Mouse (Mus musculus) gastrocnemius, postnatal 25 days (tissue): Measurements from ENCODE around the gene Fdx1l. TPM values are rescaled to one million over a fixed set of nuclear protein-coding genes. Genes with fewer than 3 reads are reported as not detected.
A peak's percentile ranks its signal among the peaks of the same experiment; 100 is the strongest.

ENCODE experiments used
- DNase-seq: peaks from one replicate; pipeline ENCODE4 v3.0.0; 2022
- long read RNA-seq, 2 experiments: library from polyadenylated mRNA; stranded (forward); transcript quantifications; one replicate each; pipeline ENCODE4 v2.0.0; 2021
- total RNA-seq, 2 experiments: library from RNA; stranded (reverse); gene quantifications; 1 replicate in 1 of 2; 2 replicates in 1 of 2; pipeline ENCODE4 v1.2.3; 2021

Fdx1l gene
- 10 to 100 TPM; 34.7 to 35.4 TPM for total RNA-seq
- long read RNA-seq, experiment 1, transcript Fdx1l-203 (4 exons, 681 nt), result minor isoform, 17 of 95 reads
- long read RNA-seq, experiment 1, transcript Fdx1l-201 (5 exons, 812 nt), result major isoform, 65 of 95 reads
- long read RNA-seq, experiment 1, transcript Fdx1l-205 (4 exons, 951 nt), result minor isoform, 8 of 95 reads
- long read RNA-seq, experiment 1, partial matches to known transcripts, result 0 of 95 reads
- long read RNA-seq, experiment 1, other reads (novel, unspliced or antisense), result 2 of 95 reads
- long read RNA-seq, experiment 2, transcript Fdx1l-205 (4 exons, 951 nt), result minor isoform, 10 of 77 reads
- long read RNA-seq, experiment 2, transcript Fdx1l-203 (4 exons, 681 nt), result minor isoform, 12 of 77 reads
- long read RNA-seq, experiment 2, transcript Fdx1l-201 (5 exons, 812 nt), result major isoform, 44 of 77 reads
- long read RNA-seq, experiment 2, partial matches to known transcripts, result 0 of 77 reads
- long read RNA-seq, experiment 2, other reads (novel, unspliced or antisense), result 9 of 77 reads

- DNase-seq, result peak; percentile 85
These were observed at the start of gene Fdx1l, which contains the start of gene Gm49373 for GRCm38 (mm10) chr9:21073044-21073840. Gene Fdx1l, minus strand, starts transcription at chr9:21073614. Gene Gm49373, minus strand, starts transcription at chr9:21073096.

DNA sequence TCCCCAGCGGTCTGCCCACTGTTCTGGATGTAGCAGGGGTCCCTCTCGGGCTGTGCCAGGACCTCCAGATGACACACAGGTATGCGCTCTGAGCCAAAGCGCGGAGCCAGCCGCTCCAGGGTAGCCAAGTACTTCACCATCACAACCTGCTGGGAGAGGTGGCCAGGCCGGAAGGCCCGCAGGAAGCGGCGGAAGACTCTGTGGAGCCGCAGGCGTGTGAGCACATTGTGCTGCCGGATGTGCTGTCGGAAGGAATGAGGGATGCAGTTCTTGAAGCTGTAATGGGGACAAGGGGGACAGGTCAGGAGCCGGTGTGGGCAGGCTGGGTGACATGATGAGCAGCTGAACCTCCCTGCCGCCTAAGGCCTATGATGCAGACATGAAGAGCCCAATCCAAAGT, 48.1 kb upstream of the Fdx1l start:
- DNase-seq, result no peak

DNA sequence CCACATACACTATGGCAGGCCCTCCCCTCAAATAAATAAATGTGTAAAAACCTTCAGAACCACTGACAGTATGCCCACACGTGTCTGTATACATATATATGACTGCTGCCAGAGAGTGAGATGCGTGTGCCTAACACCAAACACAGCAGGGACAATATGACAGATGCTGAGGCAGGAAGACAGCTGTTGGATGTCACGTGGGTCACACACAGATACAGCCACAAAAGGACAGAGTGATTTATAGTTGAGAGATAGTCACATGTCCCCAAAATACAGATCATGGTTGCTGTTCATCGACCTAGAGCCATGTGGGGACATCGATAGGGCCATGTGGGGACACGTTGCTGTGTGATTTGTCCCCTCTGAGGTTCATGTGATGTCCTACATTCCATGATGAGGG, 43.7 kb upstream of the Fdx1l start:
- DNase-seq, result no peak

DNA sequence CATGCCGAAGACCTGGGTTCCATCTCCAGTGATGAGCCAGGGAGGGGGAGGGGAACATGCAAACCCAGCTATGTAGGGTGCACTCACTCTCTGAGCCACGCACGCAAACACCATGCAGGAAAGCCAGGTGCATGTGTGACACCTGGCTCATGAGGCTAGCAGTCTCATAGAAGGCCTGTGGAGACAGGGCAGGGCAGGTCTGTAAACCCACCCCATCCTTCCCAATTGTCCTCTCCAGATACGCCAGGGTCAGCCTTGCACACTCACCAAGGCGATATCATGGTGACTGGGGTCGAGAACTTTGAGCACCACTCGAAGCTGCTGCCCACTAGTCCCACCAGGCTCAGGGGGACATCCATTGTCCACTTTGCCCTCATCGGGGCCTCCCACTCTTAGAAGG, 41.7 kb upstream of the Fdx1l start:
- DNase-seq, result no peak

- no peak for DNase-seq
These were observed 40.8 kb upstream of the Fdx1l start for GRCm38 (mm10) chr9:21114190-21114589.

- no peak for DNase-seq
These were observed 40.3 kb upstream of the Fdx1l start for GRCm38 (mm10) chr9:21113751-21114150.

- DNase-seq, result no peak
These were observed 34.3 kb upstream of the Fdx1l start for GRCm38 (mm10) chr9:21107607-21108237.

DNA sequence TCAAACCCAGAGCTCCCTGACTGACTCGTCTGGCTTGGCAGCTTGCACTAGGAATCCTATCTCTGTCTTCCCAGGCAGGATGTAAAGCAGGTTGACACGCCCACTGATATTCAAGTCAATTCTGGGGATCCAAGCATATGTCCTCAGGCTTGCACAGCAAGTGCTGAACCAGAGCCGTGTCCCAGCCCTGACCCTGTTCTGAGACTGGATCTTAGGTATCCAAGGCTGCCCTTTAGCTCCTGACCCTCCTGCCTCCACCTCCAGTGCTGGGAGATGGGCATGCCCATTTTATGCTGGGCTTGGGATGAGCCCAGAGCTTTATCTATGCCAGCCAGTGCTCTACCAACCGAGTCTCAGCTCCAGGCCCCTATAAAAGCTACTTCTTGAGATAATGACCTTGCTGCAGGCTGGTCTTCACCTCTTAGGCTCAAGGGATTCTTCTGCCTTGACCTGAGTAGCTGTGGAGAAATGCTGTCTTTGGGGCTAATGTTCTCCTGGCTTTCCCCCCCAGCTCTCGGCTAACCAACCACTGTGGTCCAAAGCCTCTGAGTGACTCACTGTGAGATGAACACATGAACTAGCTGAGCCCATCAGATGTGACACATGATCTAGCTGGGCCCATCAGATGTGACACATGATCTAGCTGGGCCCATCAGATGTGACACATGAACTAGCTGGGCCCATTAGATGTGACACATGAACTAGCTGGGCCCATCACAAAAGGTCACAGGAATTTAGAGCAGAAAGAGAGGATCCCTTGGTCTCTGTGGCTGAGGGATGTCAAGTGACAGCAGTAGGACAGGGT, 32.5 kb upstream of the Fdx1l start:
- no peak for DNase-seq

- DNase-seq, result no peak
These were observed 31.4 kb upstream of the Fdx1l start for GRCm38 (mm10) chr9:21104814-21105213.

DNA sequence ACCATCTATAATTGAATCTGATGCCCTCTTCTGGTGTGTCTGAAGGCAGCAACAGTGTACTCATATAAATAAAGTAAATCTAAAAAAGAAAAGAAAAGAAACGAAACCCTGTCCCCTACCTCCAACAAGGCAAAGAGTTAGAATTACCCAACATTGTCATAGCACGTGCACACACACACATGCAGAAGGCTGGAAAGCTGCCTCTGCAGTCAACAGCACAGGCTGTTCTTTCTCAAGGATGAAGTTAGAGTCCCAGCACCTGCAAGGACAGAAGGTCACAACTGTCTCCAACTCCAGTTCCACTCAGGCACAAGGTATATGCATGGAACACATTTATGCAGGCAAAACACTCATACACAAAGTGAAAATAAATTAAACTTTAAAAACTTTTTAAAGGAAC, 28.7 kb upstream of the Fdx1l start:
- DNase-seq, result no peak

GRCm38 (mm10) chr9:21100447-21101161, 27.2 kb upstream of the Fdx1l start:
- no peak for DNase-seq

DNA sequence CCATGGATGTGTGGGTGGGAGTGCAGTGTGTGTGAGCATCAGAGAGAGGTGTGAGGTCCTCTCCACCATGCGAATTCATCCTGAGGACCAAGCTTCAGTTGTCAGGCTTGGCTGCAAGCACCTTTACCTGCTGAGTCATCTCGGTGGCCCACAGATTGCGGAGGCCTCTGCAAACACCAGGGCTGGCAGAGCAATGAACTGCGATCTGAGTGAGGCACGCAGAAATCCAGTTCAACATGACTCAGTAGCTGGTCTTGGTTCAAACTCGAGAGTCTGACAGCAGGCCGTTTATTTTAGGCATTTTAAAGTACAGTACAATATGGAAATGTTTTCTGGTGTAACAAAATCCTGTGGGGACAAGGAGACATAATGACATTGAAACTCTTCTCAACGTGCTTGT, 24.4 kb upstream of the Fdx1l start:
- no peak for DNase-seq

DNA sequence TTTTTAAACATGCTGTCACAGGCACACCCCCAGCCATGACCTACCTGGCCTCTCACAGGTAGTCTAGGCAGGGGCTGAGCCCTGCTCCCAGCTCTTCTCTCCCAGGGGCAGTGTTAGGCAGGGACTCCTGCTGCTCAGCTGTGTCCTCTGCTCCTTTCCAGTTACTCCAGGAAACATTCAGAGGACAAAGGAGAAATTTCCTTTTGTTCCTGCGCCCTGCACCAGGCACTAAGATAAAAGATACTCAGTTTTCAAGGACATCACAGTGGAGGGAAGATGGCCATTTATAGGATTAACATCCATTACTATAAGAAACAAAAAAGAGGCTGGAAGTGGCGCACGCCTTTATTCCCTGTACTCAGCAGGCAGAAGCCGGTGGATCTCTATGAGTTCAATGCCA, 22.5 kb upstream of the Fdx1l start:
- DNase-seq, result no peak

- DNase-seq, result no peak
These were observed 20.0 kb upstream of the Fdx1l start for GRCm38 (mm10) chr9:21093423-21093822.

DNA sequence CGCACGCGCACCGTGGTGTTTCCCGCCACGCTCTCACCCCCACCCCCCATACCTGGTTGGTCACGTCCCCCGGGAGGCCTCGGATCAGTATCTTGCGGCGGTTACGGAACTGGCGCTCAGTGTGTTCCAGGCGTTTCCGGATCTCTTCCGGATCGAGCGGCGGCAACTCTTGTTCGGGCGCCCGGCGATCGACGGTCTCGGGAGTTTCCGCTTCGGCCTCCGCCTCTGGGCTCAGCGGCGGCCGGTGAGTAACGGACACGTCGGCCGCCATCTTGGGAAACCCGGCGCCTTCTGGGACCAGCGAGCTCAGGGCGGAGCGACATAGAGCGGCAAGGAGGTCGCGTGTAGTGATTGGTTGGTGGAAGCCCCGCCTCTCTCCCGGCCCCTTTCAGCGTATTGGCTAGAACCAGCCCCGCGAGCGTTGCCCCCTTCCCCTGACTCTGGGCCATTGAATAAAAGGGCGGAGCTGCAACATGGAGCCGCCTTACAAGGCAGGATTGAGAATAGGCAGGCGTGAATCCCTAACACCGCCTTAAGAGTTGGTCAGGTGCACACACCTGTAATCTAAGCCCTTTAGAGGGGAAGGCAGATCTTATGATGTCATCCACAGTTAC, 18.4 kb upstream of the Fdx1l start, which contains the start of the genes Gm38431 and Raver1:
Gm38431 (minus strand) TSS at position 291 of the 614 bp plus-strand sequence.
Raver1 (minus strand) TSS at position 302 of the 614 bp plus-strand sequence.
- peak; percentile 98 for DNase-seq

DNA sequence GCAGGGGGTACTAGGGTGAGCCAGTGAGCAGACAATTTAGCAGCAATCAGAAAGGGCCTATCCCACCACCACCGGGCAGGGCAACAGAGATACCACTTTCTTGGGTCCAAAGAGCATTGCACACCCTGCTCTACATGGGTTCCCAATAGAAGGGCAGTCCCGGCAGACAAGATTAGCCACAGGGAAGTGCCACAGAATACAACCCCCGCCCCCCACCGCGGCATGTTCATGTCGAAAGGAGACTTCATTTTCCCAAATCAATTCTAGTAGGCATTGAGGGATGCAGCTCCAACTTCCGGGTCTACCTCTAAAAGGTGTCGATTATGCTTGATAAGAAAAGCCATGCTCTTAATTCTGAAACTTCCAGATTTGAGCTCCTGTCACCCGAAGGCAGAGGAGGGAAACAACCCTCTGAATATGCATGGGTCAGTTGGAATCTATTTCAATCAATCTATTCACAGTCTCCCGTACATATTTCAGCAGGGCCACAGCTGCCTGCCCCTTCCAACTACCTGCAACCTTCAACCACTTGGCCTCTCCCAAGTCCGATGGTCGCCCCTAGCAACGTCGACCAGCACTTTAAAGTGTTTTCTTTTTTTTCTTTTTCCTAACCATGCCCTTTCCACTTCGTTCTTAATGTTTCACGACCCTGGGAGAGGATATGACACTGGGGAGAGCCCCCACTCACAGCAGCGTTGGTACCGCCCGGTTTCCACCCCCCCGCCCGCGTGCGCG, 17.7 kb upstream of the Fdx1l start:
- no peak for DNase-seq

DNA sequence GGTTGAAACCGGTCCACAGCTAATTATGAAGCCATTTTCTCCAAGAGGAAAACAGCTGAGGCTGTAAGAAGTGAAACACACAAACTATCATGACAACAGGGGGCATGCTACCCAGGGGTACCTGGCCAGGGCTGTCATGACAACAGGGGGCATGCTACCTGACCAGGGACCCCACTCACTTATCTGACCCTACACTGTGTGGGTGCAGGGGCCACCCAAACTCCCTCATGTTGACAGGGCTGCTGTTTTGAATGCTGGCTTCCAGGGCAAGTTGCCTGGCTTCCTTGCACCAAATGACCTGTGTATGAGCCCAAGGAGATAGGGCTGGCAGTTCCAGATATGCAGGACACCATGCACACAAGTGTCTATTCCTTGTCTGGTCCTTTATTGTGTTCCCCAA, 17.1 kb upstream of the Fdx1l start:
- DNase-seq, result no peak

GRCm38 (mm10) chr9:21083324-21083723, 9.9 kb upstream of the Fdx1l start:
- no peak for DNase-seq

DNA sequence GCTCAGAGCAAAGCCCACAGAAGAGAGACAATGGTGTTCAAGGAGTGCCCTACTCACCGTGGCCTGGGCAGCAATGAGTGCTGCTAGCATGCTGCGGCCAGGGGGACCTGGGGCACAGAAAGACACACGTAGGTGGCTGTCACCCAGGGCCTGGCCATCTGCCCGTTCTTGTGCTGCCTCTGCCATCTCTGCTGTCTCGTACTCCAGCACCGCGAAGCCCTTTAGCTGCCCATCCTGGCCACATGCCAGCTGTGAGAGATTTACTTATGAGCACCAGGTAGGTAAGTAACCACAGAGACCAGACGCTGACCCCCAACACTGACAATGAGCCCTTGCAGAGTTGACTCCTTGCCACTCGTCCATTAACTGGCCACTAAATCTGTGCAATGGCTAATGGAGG, 7.7 kb upstream of the Fdx1l start:
- DNase-seq, result no peak

DNA sequence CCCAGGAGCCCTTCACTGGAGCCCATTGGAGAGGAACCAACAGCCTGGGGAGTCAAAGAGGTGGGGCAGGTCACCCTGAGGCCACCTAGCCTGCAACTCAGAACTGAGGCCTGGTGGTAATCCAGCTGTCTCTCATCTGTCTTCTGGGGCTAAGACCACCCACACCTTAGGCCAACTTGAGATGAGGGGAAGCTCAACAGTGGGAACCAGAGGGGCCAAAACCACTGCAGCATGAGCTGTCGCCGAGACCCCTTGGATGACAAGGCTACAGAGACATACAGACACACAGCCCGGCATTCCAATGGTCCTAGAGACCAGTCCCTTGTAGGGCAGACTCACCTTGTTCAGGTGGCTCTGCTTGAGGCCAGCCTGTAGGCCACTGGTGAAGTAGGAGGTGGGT, 2.2 kb upstream of the Fdx1l start:
- DNase-seq, result no peak
